Mouse (Mus musculus) retina, postnatal 7 days (tissue): ENCODE measurements around the gene Sgms2.
"Not testable (repeated sequence)": the region's sequence is repeated elsewhere in the genome, so short reads cannot be mapped to it uniquely, and the experiment has no call there.

Source experiments
- DNase-seq: peaks from one replicate; pipeline ENCODE4 v3.0.0-alpha.2; 2012; ENCODE audit warnings: low read depth, low spot score

Sgms2 gene

DNA sequence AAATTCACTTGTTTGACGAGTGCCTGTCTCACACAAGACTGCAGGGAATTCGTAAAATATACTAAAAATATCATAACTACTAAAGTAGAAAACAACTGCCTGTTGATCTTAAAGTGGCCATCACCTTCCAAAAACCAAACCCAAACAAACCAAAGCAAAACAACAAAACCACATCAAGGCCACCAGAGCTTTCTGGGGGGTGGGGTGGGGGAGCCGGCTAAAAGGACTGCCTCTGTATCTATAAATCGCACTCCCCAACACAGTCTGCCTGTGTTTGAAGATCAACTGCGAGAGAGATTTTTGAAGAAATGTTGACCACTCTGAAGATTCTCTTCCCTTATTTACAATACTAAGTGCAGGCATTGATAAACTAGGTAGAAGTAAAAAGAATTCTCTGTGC, 133.0 kb downstream of the Sgms2 start:
- DNase-seq, result no peak

DNA sequence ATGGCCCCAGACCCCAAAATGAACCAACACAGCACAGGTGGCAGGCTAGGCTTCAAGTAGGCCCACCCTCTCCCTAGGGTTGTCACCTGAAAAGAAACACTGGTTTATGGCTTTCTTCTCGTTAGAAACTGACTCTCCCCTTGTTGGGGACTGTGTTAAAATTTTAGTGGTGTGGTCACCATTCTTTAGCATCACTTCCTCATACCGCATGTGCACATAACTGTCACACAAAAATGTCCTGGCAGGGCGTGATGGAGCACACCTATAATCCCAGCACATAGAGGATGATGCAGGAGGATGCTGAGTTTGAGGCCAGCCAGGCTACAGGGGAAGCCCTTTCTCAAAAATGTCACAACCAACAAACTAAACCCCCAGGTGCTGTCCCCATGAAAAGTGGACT, 133.6 kb downstream of the Sgms2 start:
- DNase-seq, result no peak

GRCm38 (mm10) chr3:131356026-131356425, 135.2 kb downstream of the Sgms2 start:
- DNase-seq, result no peak

DNA sequence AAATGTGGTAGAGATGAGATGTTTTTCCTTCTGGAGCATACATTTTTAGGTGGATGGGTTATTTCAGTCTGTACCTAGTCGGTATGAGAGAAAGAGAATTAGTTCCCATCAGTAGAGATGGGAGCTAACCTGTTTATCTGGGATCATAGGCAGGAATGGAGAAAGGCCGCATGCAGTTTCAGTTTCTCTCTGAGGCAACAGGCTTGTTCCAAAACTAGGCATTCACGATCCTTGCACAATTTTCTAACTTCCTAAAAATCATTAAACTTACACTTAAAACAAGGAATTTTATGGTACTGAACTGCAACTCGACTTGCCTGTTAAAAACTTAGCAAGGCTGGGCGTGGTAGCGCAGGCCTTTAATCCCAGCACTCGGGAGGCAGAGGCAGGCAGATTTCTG, 140.7 kb downstream of the Sgms2 start:
- no peak for DNase-seq

- DNase-seq, result no peak
Measured at GRCm38 (mm10) chr3:131349013-131349412, 142.2 kb downstream of the Sgms2 start.

GRCm38 (mm10) chr3:131348579-131348950, 142.6 kb downstream of the Sgms2 start:
- no peak for DNase-seq

DNA sequence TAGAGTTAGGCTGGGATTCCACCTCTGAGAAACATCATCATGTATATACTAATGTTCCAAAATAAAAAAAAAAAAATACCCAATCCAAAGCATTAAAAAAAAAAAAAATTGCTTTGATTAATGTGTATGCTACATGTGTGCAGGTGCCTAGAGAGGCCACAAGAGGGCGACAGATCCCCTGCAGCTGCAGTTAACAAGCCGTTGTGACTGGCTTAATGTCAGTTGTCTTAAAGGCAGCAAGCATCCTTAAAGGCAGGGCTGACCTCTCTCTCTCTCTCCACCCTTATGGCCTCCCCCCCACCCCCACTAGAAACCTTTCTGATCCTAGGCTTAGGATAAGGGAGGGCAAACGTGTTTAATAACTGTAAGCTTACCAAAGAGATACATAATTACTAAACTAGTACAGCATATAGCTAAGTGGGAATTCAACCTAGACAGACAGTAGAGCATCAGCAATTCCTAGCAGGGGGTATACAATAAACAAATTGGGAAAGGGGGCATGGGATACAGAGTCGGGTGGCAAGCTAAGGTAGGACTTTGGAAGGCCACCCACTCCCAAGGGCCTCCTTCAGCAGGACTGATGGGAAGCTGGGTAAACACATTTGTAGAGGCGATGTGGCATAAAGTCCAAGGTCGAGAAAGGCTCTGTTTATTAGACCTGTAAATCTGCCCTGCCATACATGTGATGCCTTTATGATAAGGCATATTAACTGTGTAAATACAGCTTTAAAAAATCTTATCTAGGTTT, 143.2 kb downstream of the Sgms2 start:
- no peak for DNase-seq

DNA sequence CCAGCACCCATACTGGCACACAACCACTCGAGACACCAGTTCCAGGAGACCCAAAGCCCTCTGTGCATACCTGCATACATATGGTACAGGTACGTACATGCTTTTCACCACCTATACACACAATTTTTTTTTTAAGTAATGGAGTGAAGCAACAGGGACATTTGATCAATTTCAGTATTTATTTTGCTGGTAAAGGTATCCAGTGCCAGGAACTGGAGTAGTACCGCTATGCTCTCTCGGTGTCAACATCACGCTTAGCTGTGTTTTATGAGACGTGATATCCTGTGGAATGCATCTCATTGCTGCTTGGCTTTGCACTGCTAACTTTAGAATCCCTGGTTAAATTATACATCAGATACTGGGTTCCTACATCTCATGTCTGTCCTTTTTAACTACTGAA, 145.3 kb downstream of the Sgms2 start:
- DNase-seq, result no peak

DNA sequence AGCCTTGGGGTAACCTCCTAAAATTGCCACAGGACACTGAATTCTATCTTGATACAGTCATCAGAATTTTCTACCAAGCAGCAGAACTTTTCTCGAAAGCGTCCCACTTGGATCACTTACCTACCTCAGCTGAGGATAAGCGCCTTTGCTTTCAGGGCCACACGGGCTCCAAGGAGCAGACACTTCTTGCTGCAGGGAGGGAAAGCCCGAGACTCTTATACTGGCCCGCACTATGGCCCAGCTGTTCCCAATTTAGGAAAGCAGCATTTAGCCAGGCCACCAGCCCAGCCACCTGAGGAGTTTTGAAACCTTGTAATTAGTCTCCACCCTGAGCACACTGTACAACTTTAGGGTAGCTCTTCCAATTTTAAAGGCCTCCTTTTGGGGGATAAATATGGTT, 147.9 kb downstream of the Sgms2 start:
- DNase-seq, result no peak

GRCm38 (mm10) chr3:131340885-131341284, 150.3 kb downstream of the Sgms2 start:
- no peak for DNase-seq

GRCm38 (mm10) chr3:131339280-131339679, 151.9 kb downstream of the Sgms2 start:
- no peak for DNase-seq

- DNase-seq, result not testable (repeated sequence)
Measured at GRCm38 (mm10) chr3:131337749-131338148, 153.5 kb downstream of the Sgms2 start.

GRCm38 (mm10) chr3:131336629-131337028, 154.6 kb downstream of the Sgms2 start:
- no peak for DNase-seq

DNA sequence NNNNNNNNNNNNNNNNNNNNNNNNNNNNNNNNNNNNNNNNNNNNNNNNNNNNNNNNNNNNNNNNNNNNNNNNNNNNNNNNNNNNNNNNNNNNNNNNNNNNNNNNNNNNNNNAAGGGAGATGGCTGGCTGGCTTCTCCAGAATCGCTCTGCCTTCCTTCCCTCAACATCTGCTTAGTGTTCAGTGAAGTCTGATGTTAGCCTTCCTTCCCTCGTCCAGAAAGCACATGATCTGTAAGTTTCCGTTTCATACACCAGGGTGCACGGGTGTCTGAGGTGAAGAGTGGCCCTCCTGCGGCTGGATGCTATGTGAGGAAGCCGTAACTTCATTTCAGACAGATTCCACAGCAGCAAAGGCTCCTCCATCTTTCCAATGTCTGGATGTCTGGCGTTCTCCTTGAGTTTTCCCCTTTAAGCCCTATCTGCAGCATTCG, 156.1 kb downstream of the Sgms2 start:
- DNase-seq, result no peak

GRCm38 (mm10) chr3:131327189-131327588, 164.0 kb downstream of the Sgms2 start:
- no peak for DNase-seq

DNA sequence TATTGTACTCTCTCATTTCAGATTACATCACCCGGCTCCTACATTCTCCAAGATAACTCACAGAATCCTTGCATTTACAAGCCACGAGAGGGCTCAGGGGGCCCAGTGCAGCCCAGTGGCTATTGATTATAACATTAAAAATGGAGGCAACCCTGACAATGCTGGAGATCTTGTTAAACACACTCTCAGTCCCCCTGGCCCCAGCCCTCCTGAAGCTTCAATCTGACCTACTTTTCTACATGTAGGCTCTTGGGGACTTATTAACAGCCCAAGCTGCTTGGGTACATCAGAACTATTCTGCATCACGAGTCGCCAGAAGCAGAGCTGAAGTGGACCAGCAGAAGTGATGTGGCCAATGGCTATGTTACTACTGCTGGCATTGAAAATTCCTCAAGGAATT, 164.6 kb downstream of the Sgms2 start:
- no peak for DNase-seq

DNA sequence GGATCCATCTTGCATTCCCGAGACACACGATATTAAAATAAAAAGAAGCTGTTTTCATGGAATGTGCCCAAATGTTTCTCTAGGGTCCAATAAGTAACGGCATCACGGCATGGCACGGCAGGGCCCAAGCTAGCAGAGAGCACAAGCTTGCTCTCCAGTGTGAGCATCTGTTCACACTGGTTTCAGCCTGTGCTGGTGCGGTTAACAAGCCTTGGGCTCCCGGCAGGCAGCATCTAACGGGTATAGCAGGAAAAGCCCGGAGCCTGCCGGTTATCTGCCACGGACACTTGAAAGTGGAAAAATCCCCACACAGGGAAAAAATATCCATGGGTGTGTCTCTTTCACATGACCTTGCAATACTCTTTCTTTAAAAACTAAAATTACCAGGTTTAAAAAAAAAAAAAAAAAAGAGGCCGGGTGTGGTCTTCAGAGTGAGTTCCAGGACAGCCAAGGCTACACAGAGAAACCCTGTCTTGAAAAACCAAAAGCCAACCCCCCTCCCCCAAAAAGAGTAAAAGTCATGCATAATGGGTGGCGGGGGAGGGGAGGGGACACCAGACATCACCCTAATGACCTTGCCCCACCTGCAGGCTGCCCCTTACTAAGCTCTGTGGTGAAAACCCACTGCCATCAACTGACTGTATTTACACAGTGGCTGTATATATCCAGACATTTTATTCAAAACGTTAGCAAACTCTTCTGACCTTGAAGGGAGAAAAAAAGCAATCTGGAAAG, 169.0 kb downstream of the Sgms2 start:
- DNase-seq, result no peak

GRCm38 (mm10) chr3:131320184-131320583, 171.0 kb downstream of the Sgms2 start:
- DNase-seq, result peak; percentile 66

DNA sequence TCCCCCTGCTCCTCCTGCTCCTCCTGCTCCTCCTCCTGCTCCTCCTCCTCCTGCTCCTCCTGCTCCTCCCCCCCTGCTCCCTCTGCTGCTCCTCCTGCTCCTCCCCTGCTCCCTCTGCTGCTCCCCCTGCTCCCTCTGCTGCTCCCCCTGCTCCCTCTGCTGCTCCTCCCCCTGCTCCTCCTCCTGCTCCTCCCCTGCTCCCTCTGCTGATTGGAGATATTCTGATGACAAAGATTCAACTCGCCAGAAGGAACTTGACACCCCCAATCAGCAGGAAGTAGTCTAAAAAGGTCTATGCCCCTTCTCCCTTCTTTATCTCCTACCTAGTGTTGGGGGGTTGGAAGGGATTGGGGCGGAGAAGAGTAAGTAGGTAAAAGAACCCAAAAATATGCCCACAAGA, 173.0 kb downstream of the Sgms2 start:
- no peak for DNase-seq

GRCm38 (mm10) chr3:131317126-131317525, 174.1 kb downstream of the Sgms2 start:
- no peak for DNase-seq

DNA sequence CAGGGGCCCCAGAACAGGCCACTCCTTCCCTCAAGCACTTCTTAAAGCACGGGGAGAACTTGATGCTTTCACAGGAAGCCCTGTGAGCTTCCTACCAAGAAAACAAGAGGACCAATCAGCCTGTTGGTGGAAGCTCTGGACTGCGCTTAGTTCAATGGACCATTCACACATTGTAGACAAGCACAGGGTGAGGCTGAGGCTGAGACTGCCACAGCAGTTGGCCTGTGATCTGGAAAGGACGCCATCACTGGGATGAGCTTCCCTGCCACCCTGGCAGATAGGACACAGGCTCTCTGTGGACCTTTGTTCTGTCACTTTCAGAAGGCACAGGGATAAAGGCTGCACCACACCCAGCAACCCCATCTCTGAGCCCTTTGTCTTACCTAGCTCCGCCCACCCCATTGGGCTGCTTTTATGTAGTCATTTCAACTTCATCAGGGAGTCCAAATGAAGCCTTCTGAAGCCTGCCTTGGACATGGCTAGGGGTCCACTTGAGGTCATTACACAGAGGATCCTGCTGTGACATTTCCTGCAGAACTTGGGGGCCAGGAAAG, 175.2 kb downstream of the Sgms2 start:
- no peak for DNase-seq

GRCm38 (mm10) chr3:131312340-131312739, 178.9 kb downstream of the Sgms2 start:
- DNase-seq, result no peak

DNA sequence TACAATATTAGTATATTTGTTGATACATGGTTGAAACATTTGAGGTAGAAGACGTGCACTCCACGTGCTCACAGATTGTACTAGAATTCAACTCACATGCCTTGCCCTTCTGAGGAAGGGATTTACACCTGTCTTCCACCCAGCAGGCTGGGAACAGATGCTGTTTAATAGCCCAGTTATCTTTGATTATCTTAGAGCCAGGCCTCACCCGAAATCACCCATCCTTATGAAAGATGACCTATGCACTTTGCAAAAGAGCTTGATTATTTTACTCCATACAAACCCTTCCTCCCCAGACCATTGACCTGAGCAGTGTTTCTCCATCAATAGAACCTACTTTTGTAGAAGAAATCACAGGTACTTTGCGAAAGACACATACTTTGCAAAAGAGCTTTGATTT, 180.6 kb downstream of the Sgms2 start:
- DNase-seq, result no peak
